Mouse (Mus musculus): ENCODE results near the gene Alg5.

- TF ChIP-seq CTCF (IDR thresholded peaks at IDR 0.05; ENCODE audit: low read depth), result no peak
- no peak for TF ChIP-seq EP300 (IDR thresholded peaks at IDR 0.05; ENCODE audit: low read depth)
Measured at GRCm38 (mm10) chr3:54693056-54693415, 42.3 kb upstream of the Alg5 start.

Data from heart, postnatal 0 days (tissue).